Comparison of ENCODE assay signal across 8 mouse cellular contexts in the genomic region with DNA sequence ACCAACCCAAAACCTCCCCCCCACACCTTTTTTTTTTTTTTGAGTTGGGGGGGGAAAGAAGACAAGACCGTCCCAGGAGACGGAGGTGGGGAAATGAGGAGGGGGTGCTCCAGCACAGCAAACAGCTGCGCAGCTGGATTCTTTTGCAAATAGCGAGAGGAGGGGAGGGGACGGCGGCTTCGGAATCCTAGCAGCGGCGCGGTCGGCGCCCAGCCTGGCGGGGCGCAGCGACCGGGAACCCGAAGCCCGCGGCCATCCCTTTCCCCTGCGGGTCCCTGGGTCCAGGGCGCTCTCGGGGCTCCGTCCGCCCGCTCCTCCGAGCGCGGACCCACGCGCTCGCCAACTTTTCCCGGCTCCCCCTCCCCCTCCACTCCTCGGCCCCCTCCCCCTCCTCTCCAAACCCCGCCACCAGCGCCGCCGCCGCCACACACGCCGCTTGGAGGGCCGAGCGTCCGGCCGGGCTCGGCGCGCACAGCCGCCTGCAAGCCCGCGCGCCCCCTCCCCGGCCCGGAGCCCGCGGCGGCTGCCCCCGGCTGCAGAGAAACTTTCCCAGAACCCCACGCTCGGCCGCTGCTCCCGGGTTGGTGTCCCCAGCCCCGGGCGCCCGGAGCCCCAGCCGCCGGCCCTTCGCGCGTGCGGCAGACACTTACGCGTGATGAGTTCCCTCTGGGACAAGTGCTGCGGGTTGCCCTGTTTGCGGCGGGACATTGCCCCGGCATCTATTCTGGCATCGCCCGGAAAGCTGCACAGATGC. TPM values are rescaled to one million over a fixed set of nuclear protein-coding genes. Genes with fewer than 3 reads are reported as not detected.
A peak's percentile ranks its signal among the peaks of the same experiment; 100 is the strongest.
DNase-seq lines count a peak whose midpoint lies in the region; ATAC-seq and TF ChIP-seq lines count a peak whose summit lies in the region.

No protein-coding gene starts in this region.

- TF ChIP-seq CTCF in layer of hippocampus, adult 2 months (conservative IDR thresholded peaks at IDR 0.05), result no peak
- no peak for TF ChIP-seq CTCF in hindbrain, postnatal 0 days (IDR thresholded peaks at IDR 0.05; ENCODE audit: low read depth)

- H3K4me3 ChIP-seq in layer of hippocampus, adult 2 months, result peak overlapping the region; percentile 79
- peak overlapping the region; percentile 94 for H3K4me3 ChIP-seq in embryonic facial prominence, embryonic 11.5 days (ENCODE audit: low read depth, low read length)
- H3K4me3 ChIP-seq in hindbrain, postnatal 0 days (ENCODE audit: low read length), result peak overlapping the region; percentile 61

- H3K27me3 ChIP-seq in embryonic facial prominence, embryonic 11.5 days (ENCODE audit: control insufficient read depth, insufficient read depth, low read length), result no peaks in the 10 kb centered on the region
- peaks cover 9% of the 10 kb centered on the region for H3K27me3 ChIP-seq in hindbrain, postnatal 0 days (ENCODE audit: insufficient read depth, low read length)

- peaks cover 5% of the 10 kb centered on the region for H3K4me1 ChIP-seq in embryonic facial prominence, embryonic 11.5 days (ENCODE audit: control insufficient read depth, insufficient read depth, low read length)
- H3K4me1 ChIP-seq in hindbrain, postnatal 0 days (ENCODE audit: insufficient read depth, low read length), result peaks cover 10% of the 10 kb centered on the region

- ATAC-seq in embryonic facial prominence, embryonic 11.5 days (replicated peaks; ENCODE audit: insufficient number of reproducible peaks, low FRiP score, low TSS enrichment, low read depth), result no peak
- no peak for ATAC-seq in hindbrain, postnatal 0 days
- ATAC-seq in megakaryocyte-erythroid progenitor cell, adult 5-6 weeks (replicated peaks; ENCODE audit: low FRiP score, low TSS enrichment, poor library complexity, severe bottlenecking), result no peak

- H3K27ac ChIP-seq in layer of hippocampus, adult 2 months, result peak overlapping the region; percentile 97
- peak overlapping the region; percentile 92 for H3K27ac ChIP-seq in embryonic facial prominence, embryonic 11.5 days (replicated peaks; ENCODE audit: low read depth, low read length)
- peak overlapping the region; percentile 54 for H3K27ac ChIP-seq in hindbrain, postnatal 0 days

- peak overlapping the region; percentile 99 for H3K9ac ChIP-seq in embryonic facial prominence, embryonic 11.5 days (replicated peaks; ENCODE audit: low read length)
- peak overlapping the region; percentile 58 for H3K9ac ChIP-seq in hindbrain, postnatal 0 days (replicated peaks; ENCODE audit: low read length)

- under 1% methylated on average over 53 of the region's 78 CpGs for WGBS in embryonic facial prominence, embryonic 11.5 days
- 0% methylated on average over 44 of the region's 78 CpGs for WGBS in hindbrain, postnatal 0 days

- H3K4me2 ChIP-seq in embryonic facial prominence, embryonic 11.5 days (ENCODE audit: low read depth, low read length), result peak overlapping the region; percentile 75
- peak overlapping the region; percentile 93 for H3K4me2 ChIP-seq in hindbrain, postnatal 0 days (ENCODE audit: low read depth, low read length)

- no peak for DNase-seq in layer of hippocampus, adult 2 months (ENCODE audit: low spot score in 2 of 2)
- DNase-seq in layer of hippocampus, postnatal 25 days (ENCODE audit: extremely low spot score in 1 of 2, low spot score in 1 of 2), result no peak
- DNase-seq in embryonic facial prominence, embryonic 11.5 days (ENCODE audit: low spot score), result peak; percentile 76
- peak; percentile 59 for DNase-seq in hindbrain, postnatal 0 days (ENCODE audit: low spot score)
- peak; percentile 78 for DNase-seq in neural tube, embryonic 10.5 days (ENCODE audit: extremely low spot score, low spot score)
- no peak for DNase-seq in MN1 (ENCODE audit: low spot score)
- DNase-seq in adrenal gland, adult 18-20 months (ENCODE audit: low spot score in 2 of 2), result no peak

- no peaks in the 10 kb centered on the region for H3K9me3 ChIP-seq in embryonic facial prominence, embryonic 11.5 days (replicated peaks; ENCODE audit: control insufficient read depth, low read length)
- H3K9me3 ChIP-seq in hindbrain, postnatal 0 days (ENCODE audit: low read length), result no peaks in the 10 kb centered on the region

- H3K36me3 ChIP-seq in embryonic facial prominence, embryonic 11.5 days (replicated peaks; ENCODE audit: control insufficient read depth, insufficient read depth, low read depth, low read length), result no peaks in the 10 kb centered on the region
- no peaks in the 10 kb centered on the region for H3K36me3 ChIP-seq in hindbrain, postnatal 0 days (ENCODE audit: insufficient read depth, low read length)

RNA-seq across cellular contexts. Expression of gene Bcl11b, which starts 0.8 kb away (rescaled TPM):
- total RNA-seq in layer of hippocampus, adult 2 months (2021), result 100 to 1,000 TPM; 144 to 145 TPM
- 100 to 1,000 TPM; 131 to 149 TPM for total RNA-seq in layer of hippocampus, postnatal 25 days (2021)
- polyA plus RNA-seq in embryonic facial prominence, embryonic 11.5 days (2014; fragmentation: Nextera tagmentation; extraction: Ambion mirVana), result 14.8 and 15.5 TPM in 2 replicates
- 30.0 and 31.6 TPM in 2 replicates for total RNA-seq in hindbrain, postnatal 0 days (2014; rRNA removed)
- polyA plus RNA-seq in hindbrain, postnatal 0 days (2015; fragmentation: Nextera tagmentation; extraction: Ambion mirVana), result 9.8 and 12.0 TPM in 2 replicates
- 0.59 and 0.62 TPM in 2 replicates for total RNA-seq in megakaryocyte-erythroid progenitor cell, adult 5-6 weeks (2014; fragmentation: Nextera tagmentation)
- 0.19 and 2.0 TPM in 2 replicates for total RNA-seq in megakaryocyte-erythroid progenitor cell, adult 5-6 weeks (2017)
- under 1 TPM; 0.13 to 0.61 TPM for total RNA-seq in adrenal gland, adult 18-20 months (2021)

Comparison
In these comparisons a context has a peak if more than half of its experiments do, and no peak if none do; other contexts are left out.
1. DNase-seq: peak in embryonic facial prominence, embryonic 11.5 days (single experiment), hindbrain, postnatal 0 days (single experiment) and neural tube, embryonic 10.5 days (single experiment); none in layer of hippocampus, adult 2 months (0 of 2), layer of hippocampus, postnatal 25 days (0 of 2), MN1 (single experiment) and adrenal gland, adult 18-20 months (0 of 2).
2. RNA of gene Bcl11b, which starts 0.8 kb away (total RNA-seq): 131 to 149 TPM in layer of hippocampus, postnatal 25 days, 144 to 145 TPM in layer of hippocampus, adult 2 months and 30.0 to 31.6 TPM in hindbrain, postnatal 0 days; 0.19 to 2.0 TPM in megakaryocyte-erythroid progenitor cell, adult 5-6 weeks and 0.13 to 0.61 TPM in adrenal gland, adult 18-20 months; every median in the first group is over 10 times any median in the second.
3. Peak in every context shown above with its lines, with median percentiles within 50 percentile points of each other: H3K27ac ChIP-seq and H3K4me3 ChIP-seq.